Mouse (Mus musculus): ENCODE measurements around the gene Serpina3n. TPM values are rescaled to one million over a fixed set of nuclear protein-coding genes. Genes with fewer than 3 reads are reported as not detected.
"Not testable (repeated sequence)": the region's sequence is repeated elsewhere in the genome, so short reads cannot be mapped to it uniquely, and the experiment has no call there.

Gene Serpina3n
- total and polyA plus RNA-seq, 3 experiments, result not detected

DNA sequence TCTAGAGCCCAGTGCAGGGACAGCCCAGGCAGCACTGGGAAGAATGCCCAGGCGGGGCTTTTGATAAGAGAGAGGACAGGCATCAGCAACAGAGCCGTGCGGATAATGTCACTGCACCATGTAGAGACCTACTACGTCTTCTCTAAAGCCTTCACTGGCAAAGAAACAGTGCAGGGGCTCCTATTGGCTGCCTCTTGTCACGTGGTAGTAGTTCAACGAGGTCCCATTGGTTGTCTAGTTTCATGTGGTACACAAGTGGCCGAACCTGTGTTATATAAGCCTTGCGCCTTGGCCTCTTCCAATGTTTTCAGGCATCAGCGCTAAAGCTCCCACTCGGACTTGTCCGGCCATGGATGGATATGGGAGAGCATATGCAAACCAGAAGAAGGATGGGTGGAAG, 37.2 kb downstream of the Serpina3n start:
- DNase-seq (ENCODE audit: extremely low read depth), result no peak
- H3K79me2 ChIP-seq (replicated peaks; ENCODE audit: control insufficient read depth, extremely low read depth, insufficient read depth, poor library complexity, severe bottlenecking), result no peaks in the 10 kb centered on the region
- no peaks in the 10 kb centered on the region for H3K36me3 ChIP-seq (replicated peaks in 1 of 2; ENCODE audit: control insufficient read depth in 1 of 2, insufficient read depth in 1 of 2, low read length in 1 of 2)
- no peaks in the 10 kb centered on the region for H3K4me1 ChIP-seq (ENCODE audit: control insufficient read depth in 1 of 2, insufficient read depth in 2 of 2)
- no peak overlapping the region for H3K4me2 ChIP-seq (ENCODE audit: insufficient read depth, low read depth, poor library complexity, severe bottlenecking)
- no peaks in the 10 kb centered on the region for H3K9me3 ChIP-seq (replicated peaks; ENCODE audit: low read length)
- in situ Hi-C loops (cut with MboI; ENCODE audit: low pct_ligation_motif_present, low pct_unique_long_range_greater_than_20kb, low sequenced_read_pairs) (loop anchor here (25.0 kb wide), 1 partner anchor 494 kb away; no protein-coding TSS in a partner anchor), dilution Hi-C loops (cut with MboI; ENCODE audit: extremely low pct_ligation_motif_present, extremely low pct_unique_long_range_greater_than_20kb, low sequenced_read_pairs) (no loop called here)
- H3K27me3 ChIP-seq (replicated peaks), result peaks cover 45% of the 10 kb centered on the region
- H3K4me3 ChIP-seq (replicated peaks in 1 of 3; ENCODE audit: low read depth in 2 of 3, low read length in 2 of 3, poor library complexity in 1 of 3), result no peak overlapping the region
- TF ChIP-seq USF1 (IDR thresholded peaks at IDR 0.05; ENCODE audit: low read depth, low read length), result peak; percentile 22; the same call in 1 of the 2 replicates
- no peak for TF ChIP-seq CTCF (conservative IDR thresholded peaks at IDR 0.05 in 1 of 2, IDR thresholded peaks at IDR 0.05 in 1 of 2; ENCODE audit: low read depth in 2 of 2, low read length in 2 of 2)
- no peak overlapping the region for H3K27ac ChIP-seq (ENCODE audit: insufficient read depth, low read depth)
- no peak overlapping the region for H3K9ac ChIP-seq (ENCODE audit: insufficient read depth, low read depth)

DNA sequence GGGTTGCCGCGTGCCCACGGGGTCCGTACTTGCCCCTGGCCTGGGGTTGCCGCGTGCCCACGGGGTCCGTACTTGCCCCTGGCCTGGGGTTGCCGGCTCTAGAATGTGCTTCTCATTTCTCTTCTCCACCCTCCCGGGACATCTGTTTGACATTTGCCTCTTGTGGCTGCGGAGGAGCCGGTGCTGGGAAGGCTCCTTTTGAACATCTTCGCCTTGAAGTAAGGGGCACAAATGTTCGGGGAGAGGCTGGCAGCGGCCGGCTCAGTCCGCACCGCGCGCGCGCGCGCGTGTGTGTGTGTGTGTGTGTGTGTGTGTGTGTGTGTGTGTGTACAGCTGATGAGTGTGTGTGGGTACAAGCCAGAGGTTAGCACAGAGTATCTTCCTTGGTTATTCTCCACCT, 40.5 kb downstream of the Serpina3n start:
- H3K4me3 ChIP-seq (replicated peaks in 1 of 3; ENCODE audit: low read depth in 2 of 3, low read length in 2 of 3, poor library complexity in 1 of 3); H3K36me3 ChIP-seq (replicated peaks in 1 of 2; ENCODE audit: control insufficient read depth in 1 of 2, insufficient read depth in 1 of 2, low read length in 1 of 2); H3K79me2 ChIP-seq (replicated peaks; ENCODE audit: control insufficient read depth, extremely low read depth, insufficient read depth, poor library complexity, severe bottlenecking); H3K9ac ChIP-seq (ENCODE audit: insufficient read depth, low read depth); H3K4me2 ChIP-seq (ENCODE audit: insufficient read depth, low read depth, poor library complexity, severe bottlenecking); H3K4me1 ChIP-seq (ENCODE audit: control insufficient read depth in 1 of 2, insufficient read depth in 2 of 2); H3K9me3 ChIP-seq (replicated peaks; ENCODE audit: low read length); dilution Hi-C loops (cut with MboI; ENCODE audit: extremely low pct_ligation_motif_present, extremely low pct_unique_long_range_greater_than_20kb, low sequenced_read_pairs); DNase-seq (ENCODE audit: extremely low read depth); H3K27ac ChIP-seq (ENCODE audit: insufficient read depth, low read depth): not testable (repeated sequence)
- peaks cover 43% of the 10 kb centered on the region for H3K27me3 ChIP-seq (replicated peaks)
- in situ Hi-C loops (cut with MboI; ENCODE audit: low pct_ligation_motif_present, low pct_unique_long_range_greater_than_20kb, low sequenced_read_pairs), result loop anchor here (25.0 kb wide), 1 partner anchor 490 kb away; no protein-coding TSS in a partner anchor

DNA sequence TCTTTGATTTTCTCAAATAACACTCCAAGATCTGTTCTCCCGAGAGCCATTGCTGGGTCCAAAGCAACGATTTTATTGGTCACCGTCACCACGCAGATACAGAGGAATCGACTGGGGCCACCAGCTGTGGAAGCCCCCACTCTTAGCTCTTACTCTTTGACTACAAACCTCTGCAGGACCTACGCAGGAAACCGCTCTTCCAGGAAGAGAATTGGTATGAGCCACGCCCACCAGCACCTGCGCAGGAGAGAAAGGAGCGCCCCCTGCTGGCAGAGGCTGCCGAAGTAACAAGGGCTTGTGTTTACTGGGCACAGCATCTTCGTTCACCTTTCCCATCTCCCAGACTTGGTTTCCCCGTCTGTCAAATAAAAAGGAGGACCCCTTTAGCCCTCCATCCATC, 41.6 kb downstream of the Serpina3n start:
- TF ChIP-seq ELF1 (IDR thresholded peaks at IDR 0.05; ENCODE audit: low read depth, low read length), result peak; percentile 49
- no peak for TF ChIP-seq PAX5 (IDR thresholded peaks at IDR 0.05; ENCODE audit: low read length)
- peak; percentile 18; the same call in 1 of the 2 replicates for TF ChIP-seq SMC3 (IDR thresholded peaks at IDR 0.05; ENCODE audit: low read depth, low read length)
- peak; percentile 49 to 61 for TF ChIP-seq CTCF (conservative IDR thresholded peaks at IDR 0.05 in 1 of 2, IDR thresholded peaks at IDR 0.05 in 1 of 2; ENCODE audit: low read depth in 2 of 2, low read length in 2 of 2)
- TF ChIP-seq CHD2 (IDR thresholded peaks at IDR 0.05; ENCODE audit: low read length), result no peak
- TF ChIP-seq NRF1 (IDR thresholded peaks at IDR 0.05; ENCODE audit: low read depth, low read length), result peak; percentile 69
- in situ Hi-C loops (cut with MboI; ENCODE audit: low pct_ligation_motif_present, low pct_unique_long_range_greater_than_20kb, low sequenced_read_pairs), result loop anchor here (25.0 kb wide), 1 partner anchor 489 kb away; no protein-coding TSS in a partner anchor

More for the DNA sequence above, 41.6 kb downstream of the Serpina3n start:
- no peaks in the 10 kb centered on the region for H3K36me3 ChIP-seq (replicated peaks in 1 of 2; ENCODE audit: control insufficient read depth in 1 of 2, insufficient read depth in 1 of 2, low read length in 1 of 2)
- DNase-seq (ENCODE audit: extremely low read depth), result peak; percentile 48
- no peak overlapping the region for H3K9ac ChIP-seq (ENCODE audit: insufficient read depth, low read depth)
- no peak overlapping the region for H3K4me2 ChIP-seq (ENCODE audit: insufficient read depth, low read depth, poor library complexity, severe bottlenecking)
- no peak overlapping the region for H3K27ac ChIP-seq (ENCODE audit: insufficient read depth, low read depth)
- H3K27me3 ChIP-seq (replicated peaks), result peaks cover 52% of the 10 kb centered on the region
- no peaks in the 10 kb centered on the region for H3K79me2 ChIP-seq (replicated peaks; ENCODE audit: control insufficient read depth, extremely low read depth, insufficient read depth, poor library complexity, severe bottlenecking)
- dilution Hi-C loops (cut with MboI; ENCODE audit: extremely low pct_ligation_motif_present, extremely low pct_unique_long_range_greater_than_20kb, low sequenced_read_pairs), result no loop called here
- H3K4me1 ChIP-seq (ENCODE audit: control insufficient read depth in 1 of 2, insufficient read depth in 2 of 2), result no peaks in the 10 kb centered on the region
- H3K9me3 ChIP-seq (replicated peaks; ENCODE audit: low read length), result no peaks in the 10 kb centered on the region
- no peak overlapping the region for H3K4me3 ChIP-seq (replicated peaks in 1 of 3; ENCODE audit: low read depth in 2 of 3, low read length in 2 of 3, poor library complexity in 1 of 3)
